Mouse (Mus musculus): ENCODE results near the gene Fkbp1b. TPM values are rescaled to one million over a fixed set of nuclear protein-coding genes. Genes with fewer than 3 reads are reported as not detected.

Gene Fkbp1b
- 14.2 TPM for polyA plus RNA-seq (2014; fragmentation: Illumina TruSeq; extraction: RNeasy Lipid Tissue Mini Kit (QIAGEN cat#74804); ENCODE audit: low read depth, low replicate concordance)

GRCm38 (mm10) chr12:4841392-4841887 lies at the start of gene Fkbp1b:
Fkbp1b (minus strand) TSS chr12:4841591.

GRCm38 (mm10) chr12:4874161-4874927 lies 33.0 kb upstream of the Fkbp1b start, which contains the start of gene Mfsd2b:
Mfsd2b (minus strand) TSS chr12:4874359.

GRCm38 (mm10) chr12:4842890-4843597 lies 1.7 kb upstream of the Fkbp1b start, which contains the start of gene Wdcp:
Wdcp (plus strand) TSS chr12:4843303.

GRCm38 (mm10) chr12:4817361-4818101 lies 23.9 kb downstream of the Fkbp1b start, which contains the start of gene Sf3b6:
Sf3b6 (plus strand) TSS chr12:4817544.

Other genes with a start within 250 kb of the Fkbp1b start
- 127 TPM for gene Itsn2, start 249.0 kb downstream of the Fkbp1b start, polyA plus RNA-seq (2014; fragmentation: Illumina TruSeq; extraction: RNeasy Lipid Tissue Mini Kit (QIAGEN cat#74804); ENCODE audit: low read depth, low replicate concordance)
- not detected for gene Gm3625, start 248.7 kb downstream of the Fkbp1b start, polyA plus RNA-seq (2014; fragmentation: Illumina TruSeq; extraction: RNeasy Lipid Tissue Mini Kit (QIAGEN cat#74804); ENCODE audit: low read depth, low replicate concordance)
- gene Fam228a, start 103.2 kb downstream of the Fkbp1b start, polyA plus RNA-seq (2014; fragmentation: Illumina TruSeq; extraction: RNeasy Lipid Tissue Mini Kit (QIAGEN cat#74804); ENCODE audit: low read depth, low replicate concordance): 0.87 TPM
- gene Pfn4, start 72.6 kb downstream of the Fkbp1b start, polyA plus RNA-seq (2014; fragmentation: Illumina TruSeq; extraction: RNeasy Lipid Tissue Mini Kit (QIAGEN cat#74804); ENCODE audit: low read depth, low replicate concordance): 4.2 TPM
- gene Fam228b, start 72.3 kb downstream of the Fkbp1b start, polyA plus RNA-seq (2014; fragmentation: Illumina TruSeq; extraction: RNeasy Lipid Tissue Mini Kit (QIAGEN cat#74804); ENCODE audit: low read depth, low replicate concordance): 6.5 TPM
- 290 TPM for gene Sf3b6, start 24.0 kb downstream of the Fkbp1b start, polyA plus RNA-seq (2014; fragmentation: Illumina TruSeq; extraction: RNeasy Lipid Tissue Mini Kit (QIAGEN cat#74804); ENCODE audit: low read depth, low replicate concordance)
- gene Wdcp, start 1.7 kb upstream of the Fkbp1b start, polyA plus RNA-seq (2014; fragmentation: Illumina TruSeq; extraction: RNeasy Lipid Tissue Mini Kit (QIAGEN cat#74804); ENCODE audit: low read depth, low replicate concordance): 6.4 TPM
- 0.23 TPM for gene Mfsd2b, start 32.8 kb upstream of the Fkbp1b start, polyA plus RNA-seq (2014; fragmentation: Illumina TruSeq; extraction: RNeasy Lipid Tissue Mini Kit (QIAGEN cat#74804); ENCODE audit: low read depth, low replicate concordance)
- gene Ubxn2a, start 66.1 kb upstream of the Fkbp1b start, polyA plus RNA-seq (2014; fragmentation: Illumina TruSeq; extraction: RNeasy Lipid Tissue Mini Kit (QIAGEN cat#74804); ENCODE audit: low read depth, low replicate concordance): 196 TPM
- gene Atad2b, start 75.8 kb upstream of the Fkbp1b start, polyA plus RNA-seq (2014; fragmentation: Illumina TruSeq; extraction: RNeasy Lipid Tissue Mini Kit (QIAGEN cat#74804); ENCODE audit: low read depth, low replicate concordance): 37.6 TPM

Measured in adrenal gland, adult 10 weeks (tissue).